Mouse (Mus musculus) bone marrow, adult 2 months (tissue): ENCODE measurements around the gene Capn5.

Experiments
- CTCF ChIP-seq: fragments of 200-500 bp; IDR thresholded peaks from 2 replicates; pipeline ENCODE4 v1.5.1; 2011; ENCODE audit warnings: low read length, control low read depth; ENCODE audit not compliant: control insufficient read depth, insufficient read depth
- POLR2A ChIP-seq: fragments of 200-500 bp; IDR thresholded peaks from 2 replicates; pipeline ENCODE4 v1.6.1; 2011; ENCODE audit warnings: low read depth, mild to moderate bottlenecking, control low read depth, low read length, borderline replicate concordance; ENCODE audit not compliant: control insufficient read depth

GRCm38 (mm10) chr7:98071620-98072019 lies 106.5 kb downstream of the Capn5 start:
- peak; percentile 99 for TF ChIP-seq CTCF
- no peak for TF ChIP-seq POLR2A
